Mouse (Mus musculus): ENCODE measurements around the gene Rufy1.
"Not testable (repeated sequence)": the region's sequence is repeated elsewhere in the genome, so short reads cannot be mapped to it uniquely, and the experiment has no call there.

DNA sequence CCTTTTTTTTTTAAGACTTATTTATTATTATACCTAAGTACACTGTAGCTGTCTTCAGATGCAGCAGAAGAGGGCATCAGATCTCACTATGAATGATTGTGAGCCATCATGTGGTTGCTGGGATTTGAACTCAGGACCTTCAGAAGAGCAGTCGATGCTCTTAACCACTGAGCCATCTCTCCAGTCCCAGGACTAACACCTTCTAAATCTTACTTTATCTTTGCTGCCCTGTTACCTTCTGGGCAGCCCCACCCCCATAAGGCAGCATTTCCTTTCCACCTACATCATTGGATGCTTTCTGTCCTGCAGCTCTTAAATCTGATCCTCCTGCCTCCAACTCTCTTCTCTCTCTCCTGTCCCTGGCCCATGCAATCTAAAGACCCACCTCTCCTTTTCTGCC is 69.6 kb downstream of the Rufy1 start:
- TF ChIP-seq CEBPB (IDR thresholded peaks at IDR 0.05; ENCODE audit: insufficient read depth, poor library complexity, severe bottlenecking); MYOG (IDR thresholded peaks at IDR 0.05; ENCODE audit: control insufficient read depth in 1 of 3, insufficient read depth in 1 of 3, insufficient read length in 2 of 3, low read depth in 2 of 3); POLR2AphosphoS2 (IDR thresholded peaks at IDR 0.05; ENCODE audit: insufficient read length, low read depth); POLR2A (IDR thresholded peaks at IDR 0.05; ENCODE audit: insufficient read length, low read depth); E2F4 (IDR thresholded peaks at IDR 0.05; ENCODE audit: insufficient read depth); USF1 (IDR thresholded peaks at IDR 0.05; ENCODE audit: low read depth); TCF12 (IDR thresholded peaks at IDR 0.05; ENCODE audit: insufficient read depth, poor library complexity, severe bottlenecking); TCF3 (IDR thresholded peaks at IDR 0.05; ENCODE audit: insufficient read length, low read depth); MAX (IDR thresholded peaks at IDR 0.05; ENCODE audit: low read depth); REST (IDR thresholded peaks at IDR 0.05; ENCODE audit: insufficient read depth, insufficient read length): not testable (repeated sequence)

All from myocyte (in vitro differentiated cells).